Mouse (Mus musculus) heart, embryonic 11.5 days (tissue): ENCODE results near the gene Fmod. TPM values are rescaled to one million over a fixed set of nuclear protein-coding genes. Genes with fewer than 3 reads are reported as not detected.

Experiments used
- ATAC-seq: fragments of 200-750 bp; cut with Nextera tagmentation; replicated peaks from 2 replicates; pipeline ENCODE4 v1.8.0; 2017; ENCODE audit warnings: moderate library complexity; ENCODE audit not compliant: insufficient number of reproducible peaks, low FRiP score, low TSS enrichment
- H3K27ac ChIP-seq: fragments of 300-500 bp; sonication (generic); 2 replicates; pipeline ENCODE4 v1.5.1; 2014; ENCODE audit warnings: mild to moderate bottlenecking, low read depth, low read length
- H3K27me3 ChIP-seq: fragments of 300-500 bp; sonication (generic); 2 replicates; pipeline ENCODE4 v1.6.1; 2014; ENCODE audit warnings: mild to moderate bottlenecking, low read length, mixed read lengths; ENCODE audit not compliant: control insufficient read depth, insufficient read depth
- H3K36me3 ChIP-seq: fragments of 300-500 bp; sonication (generic); 2 replicates; pipeline ENCODE4 v1.6.1; 2014; ENCODE audit warnings: mild to moderate bottlenecking, low read length, moderate library complexity, mixed read lengths; ENCODE audit not compliant: control insufficient read depth, insufficient read depth
- H3K4me1 ChIP-seq: fragments of 300-500 bp; sonication (generic); 2 replicates; pipeline ENCODE4 v1.6.1; 2014; ENCODE audit warnings: low read length; ENCODE audit not compliant: control insufficient read depth, insufficient read depth
- H3K4me2 ChIP-seq: fragments of 300-500 bp; sonication (generic); 2 replicates; pipeline ENCODE4 v1.6.1; 2014; ENCODE audit warnings: mild to moderate bottlenecking, moderate library complexity
- H3K4me3 ChIP-seq: fragments of 300-500 bp; sonication (generic); 2 replicates; pipeline ENCODE4 v1.5.1; 2014; ENCODE audit warnings: low read depth, low read length
- H3K9ac ChIP-seq: fragments of 300-500 bp; sonication (generic); 2 replicates; pipeline ENCODE4 v1.6.1; 2014; ENCODE audit warnings: mild to moderate bottlenecking, low read depth, low read length, moderate library complexity
- H3K9me3 ChIP-seq: fragments of 300-500 bp; sonication (generic); replicated peaks from 2 replicates; pipeline ENCODE4 v1.6.1; 2016; ENCODE audit warnings: low read length; ENCODE audit not compliant: control insufficient read depth
- WGBS: fragments of 180-500 bp; shearing (Covaris S2); extraction: QIAGEN DNeasy Blood & Tissue Kit; methylation state at CpG from one replicate; pipeline ENCODE4 v1.1.7; 2014; ENCODE audit not compliant: insufficient replicate concordance; 5-methylcytosine and 5-hydroxymethylcytosine counted together
- polyA plus RNA-seq: library from polyadenylated mRNA; unstranded; fragments of >200 nt; fragmentation: Nextera tagmentation; extraction: Ambion mirVana; gene quantifications from 2 replicates; pipeline ENCODE4 v1.2.1, GENCODE M21; 2014

Gene Fmod
- polyA plus RNA-seq, 1 experiment from 2014 or later, result 10.6 TPM

GRCm38 (mm10) chr1:134047431-134047830 is 10.4 kb downstream of the Fmod start:
- WGBS, result 76% methylated on average over 6 of the region's 6 CpGs
- Histone ChIP-seq H3K4me1 (peaks cover 2% of the 10 kb centered on the region), H3K4me3 (no peak overlapping the region), H3K27me3 (peaks cover 4% of the 10 kb centered on the region; the same call in 1 of the 2 replicates), H3K4me2 (no peak overlapping the region), H3K9ac (no peak overlapping the region), H3K27ac (no peak overlapping the region), H3K9me3 (no peaks in the 10 kb centered on the region), H3K36me3 (no peaks in the 10 kb centered on the region)
- ATAC-seq, result no peak

GRCm38 (mm10) chr1:134048759-134049158 is 11.7 kb downstream of the Fmod start:
- H3K4me2 ChIP-seq, result no peak overlapping the region
- ATAC-seq, result no peak
- WGBS, result 5% methylated on average over 5 of the region's 5 CpGs
- H3K27ac ChIP-seq, result no peak overlapping the region
- H3K9me3 ChIP-seq, result no peaks in the 10 kb centered on the region
- H3K4me3 ChIP-seq, result no peak overlapping the region
- peaks cover 4% of the 10 kb centered on the region; the same call in 1 of the 2 replicates for H3K27me3 ChIP-seq
- H3K9ac ChIP-seq, result no peak overlapping the region
- H3K4me1 ChIP-seq, result no peaks in the 10 kb centered on the region; the same call in 1 of the 2 replicates
- no peaks in the 10 kb centered on the region for H3K36me3 ChIP-seq

- ATAC-seq, result no peak
- H3K4me1 ChIP-seq, result no peaks in the 10 kb centered on the region; the same call in 1 of the 2 replicates
- peaks cover 4% of the 10 kb centered on the region; the same call in 1 of the 2 replicates for H3K27me3 ChIP-seq
- no peak overlapping the region for H3K4me3 ChIP-seq
- no peaks in the 10 kb centered on the region for H3K9me3 ChIP-seq
- H3K27ac ChIP-seq, result no peak overlapping the region
- WGBS, result 66% methylated on average over 6 of the region's 6 CpGs
- no peak overlapping the region for H3K4me2 ChIP-seq
- H3K9ac ChIP-seq, result no peak overlapping the region
- no peaks in the 10 kb centered on the region for H3K36me3 ChIP-seq
Measured at GRCm38 (mm10) chr1:134049542-134049941, 12.5 kb downstream of the Fmod start.

GRCm38 (mm10) chr1:134053207-134053606 is 16.2 kb downstream of the Fmod start:
- no peak overlapping the region for H3K27ac ChIP-seq
- H3K4me3 ChIP-seq, result no peak overlapping the region
- H3K4me2 ChIP-seq, result no peak overlapping the region
- peaks cover 3% of the 10 kb centered on the region; the same call in 1 of the 2 replicates for H3K4me1 ChIP-seq
- H3K36me3 ChIP-seq, result no peaks in the 10 kb centered on the region
- 6% methylated on average over 6 of the region's 6 CpGs for WGBS
- H3K9ac ChIP-seq, result no peak overlapping the region
- no peaks in the 10 kb centered on the region for H3K9me3 ChIP-seq
- no peaks in the 10 kb centered on the region for H3K27me3 ChIP-seq
- ATAC-seq, result no peak

GRCm38 (mm10) chr1:134055058-134055457 is 18.0 kb downstream of the Fmod start:
- Histone ChIP-seq H3K9me3 (no peaks in the 10 kb centered on the region), H3K4me1 (peaks cover 6% of the 10 kb centered on the region), H3K9ac (no peak overlapping the region), H3K4me3 (no peak overlapping the region), H3K27me3 (no peaks in the 10 kb centered on the region), H3K27ac (no peak overlapping the region), H3K36me3 (no peaks in the 10 kb centered on the region), H3K4me2 (peak overlapping the region; percentile 38; the same call in 1 of the 2 replicates)
- no peak for ATAC-seq
- WGBS, result 55% methylated on average over 9 of the region's 9 CpGs

- 73% methylated on average over 9 of the region's 9 CpGs for WGBS
- no peak overlapping the region for H3K9ac ChIP-seq
- no peaks in the 10 kb centered on the region for H3K9me3 ChIP-seq
- peak overlapping the region; percentile 38; the same call in 1 of the 2 replicates for H3K4me2 ChIP-seq
- no peak for ATAC-seq
- H3K4me3 ChIP-seq, result no peak overlapping the region
- no peaks in the 10 kb centered on the region for H3K27me3 ChIP-seq
- H3K27ac ChIP-seq, result no peak overlapping the region
- peaks cover 13% of the 10 kb centered on the region for H3K4me1 ChIP-seq
- no peaks in the 10 kb centered on the region for H3K36me3 ChIP-seq
Measured at GRCm38 (mm10) chr1:134055666-134056245, 18.7 kb downstream of the Fmod start.

GRCm38 (mm10) chr1:134056285-134056684 is 19.2 kb downstream of the Fmod start:
- no peak for ATAC-seq
- no peaks in the 10 kb centered on the region for H3K9me3 ChIP-seq
- H3K4me3 ChIP-seq, result no peak overlapping the region
- H3K4me2 ChIP-seq, result no peak overlapping the region
- 62% methylated on average over 4 of the region's 4 CpGs for WGBS
- no peak overlapping the region for H3K27ac ChIP-seq
- no peaks in the 10 kb centered on the region for H3K36me3 ChIP-seq
- H3K9ac ChIP-seq, result no peak overlapping the region
- H3K27me3 ChIP-seq, result no peaks in the 10 kb centered on the region
- H3K4me1 ChIP-seq, result peaks cover 16% of the 10 kb centered on the region

- Histone ChIP-seq H3K27ac (no peak overlapping the region), H3K9ac (no peak overlapping the region), H3K9me3 (no peaks in the 10 kb centered on the region), H3K4me3 (no peak overlapping the region), H3K27me3 (no peaks in the 10 kb centered on the region), H3K4me2 (no peak overlapping the region), H3K36me3 (no peaks in the 10 kb centered on the region), H3K4me1 (peaks cover 28% of the 10 kb centered on the region)
- no peak for ATAC-seq
- WGBS, result 69% methylated on average over 8 of the region's 8 CpGs
Measured at GRCm38 (mm10) chr1:134057736-134058135, 20.7 kb downstream of the Fmod start.

- Histone ChIP-seq H3K4me3 (no peak overlapping the region), H3K9ac (no peak overlapping the region), H3K27ac (no peak overlapping the region), H3K27me3 (no peaks in the 10 kb centered on the region), H3K4me1 (peaks cover 40% of the 10 kb centered on the region), H3K4me2 (no peak overlapping the region), H3K36me3 (no peaks in the 10 kb centered on the region), H3K9me3 (no peaks in the 10 kb centered on the region)
- 62% methylated on average over 6 of the region's 6 CpGs for WGBS
- no peak for ATAC-seq
Measured at GRCm38 (mm10) chr1:134058870-134059269, 21.8 kb downstream of the Fmod start.
